Mouse (Mus musculus) right cerebral cortex, postnatal 36 days (tissue): ENCODE results near the gene Hrct1.
A peak's percentile ranks its signal among the peaks of the same experiment; 100 is the strongest.

Experiments used
- DNase-seq, 2 experiments: peaks; one replicate each; pipeline ENCODE4 v3.0.0; 2022; ENCODE audit warnings: low spot score in 2 of 2, mixed read lengths in 1 of 2

Gene Hrct1

DNA sequence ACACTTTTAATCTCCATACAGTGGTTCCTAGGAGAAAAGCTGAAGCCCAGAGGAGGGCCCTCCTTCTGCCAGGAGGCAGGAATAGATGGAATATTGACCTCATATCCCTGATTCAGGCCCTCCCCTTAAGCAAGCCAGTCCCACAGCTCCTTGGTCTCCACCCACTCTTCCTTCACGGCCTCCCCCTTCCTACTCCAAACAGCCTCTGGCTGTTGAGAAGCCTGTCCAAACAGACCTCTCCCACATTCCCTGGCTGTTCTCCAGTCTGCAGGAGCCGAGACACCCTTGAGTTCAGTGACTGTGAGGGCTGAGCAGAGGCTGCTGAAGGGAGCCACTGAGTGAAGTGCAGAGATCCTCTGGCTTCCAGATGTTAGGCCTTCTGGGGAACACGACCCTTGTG, at the start of gene Hrct1:
Gene Hrct1 (plus strand): TSS at position 194 of the 400 bp plus-strand sequence.
- peak in 1 of 2 experiments; percentile 36 for DNase-seq

GRCm38 (mm10) chr4:43678541-43678940, 48.4 kb upstream of the Hrct1 start:
- no peak for DNase-seq

DNA sequence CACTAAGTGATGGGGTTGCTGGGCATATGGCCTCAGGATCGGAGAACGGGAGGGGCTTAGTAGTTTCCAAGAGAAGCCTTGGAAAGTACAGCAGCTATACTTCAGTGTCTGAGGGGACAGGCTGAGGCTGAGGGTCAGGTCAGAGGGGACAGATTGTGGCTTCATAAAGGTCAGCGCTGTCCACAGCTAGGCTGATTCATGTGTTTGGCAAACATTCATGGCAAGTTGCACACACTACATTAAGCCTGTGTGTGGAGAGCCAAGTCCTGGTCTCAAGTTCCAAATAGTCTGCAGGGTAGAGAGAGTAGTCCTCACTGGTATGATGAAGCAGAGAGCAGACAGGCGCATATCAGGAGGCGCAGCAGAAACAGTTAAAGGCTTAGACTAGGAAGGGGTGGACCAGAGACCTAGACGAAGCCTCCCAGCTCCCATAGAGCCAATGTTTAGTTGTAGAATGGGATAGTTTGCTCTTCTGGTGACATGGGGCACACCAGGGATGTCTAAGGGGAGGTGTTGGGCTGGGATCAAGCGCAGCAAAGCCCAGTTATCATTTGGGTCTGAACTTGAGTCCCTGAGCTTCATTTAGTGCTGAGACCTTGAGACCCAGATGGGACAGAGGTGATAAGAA, 47.5 kb upstream of the Hrct1 start:
- DNase-seq = no peak

DNA sequence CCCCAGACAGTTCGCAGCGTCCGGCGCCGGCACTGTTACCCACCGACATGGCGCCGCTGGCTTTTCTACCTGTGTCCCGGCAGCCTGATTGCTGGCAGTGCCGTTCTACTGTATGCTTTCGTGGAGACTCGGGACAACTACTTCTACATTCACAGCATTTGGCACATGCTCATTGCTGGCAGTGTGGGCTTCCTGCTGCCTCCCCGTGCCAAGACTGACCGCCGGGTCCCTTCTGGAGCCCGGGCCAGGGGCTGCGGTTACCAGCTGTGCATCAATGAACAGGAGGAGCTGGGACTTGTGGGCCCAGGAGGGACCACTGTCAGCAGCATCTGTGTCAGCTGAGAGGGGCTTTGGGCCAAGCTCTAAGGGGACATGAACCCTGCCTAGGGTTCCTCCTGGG, 37.0 kb upstream of the Hrct1 start:
- no peak for DNase-seq

DNA sequence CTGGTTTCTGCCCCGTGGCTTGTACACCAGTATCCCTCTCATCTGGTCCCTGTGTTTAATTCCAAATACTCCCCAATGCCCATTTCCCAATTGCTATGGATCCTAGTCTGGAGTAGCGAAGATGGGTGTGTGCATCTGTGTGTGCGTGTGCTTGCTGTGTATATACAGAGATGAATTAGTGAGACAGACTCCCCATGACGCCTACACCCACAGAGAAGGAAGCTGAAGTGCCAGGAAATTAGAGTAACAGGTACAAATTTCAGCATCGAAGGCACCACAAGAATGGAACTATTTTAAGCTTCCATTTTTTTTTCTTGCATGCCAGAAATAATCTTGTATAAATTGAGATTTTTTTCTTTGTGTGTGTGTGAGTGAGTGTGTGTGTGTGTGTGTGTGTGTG, 36.0 kb upstream of the Hrct1 start:
- DNase-seq = no peak

GRCm38 (mm10) chr4:43693806-43694241, 33.2 kb upstream of the Hrct1 start:
- DNase-seq = no peak

- no peak for DNase-seq
Observed at GRCm38 (mm10) chr4:43694439-43695248, 32.3 kb upstream of the Hrct1 start.

DNA sequence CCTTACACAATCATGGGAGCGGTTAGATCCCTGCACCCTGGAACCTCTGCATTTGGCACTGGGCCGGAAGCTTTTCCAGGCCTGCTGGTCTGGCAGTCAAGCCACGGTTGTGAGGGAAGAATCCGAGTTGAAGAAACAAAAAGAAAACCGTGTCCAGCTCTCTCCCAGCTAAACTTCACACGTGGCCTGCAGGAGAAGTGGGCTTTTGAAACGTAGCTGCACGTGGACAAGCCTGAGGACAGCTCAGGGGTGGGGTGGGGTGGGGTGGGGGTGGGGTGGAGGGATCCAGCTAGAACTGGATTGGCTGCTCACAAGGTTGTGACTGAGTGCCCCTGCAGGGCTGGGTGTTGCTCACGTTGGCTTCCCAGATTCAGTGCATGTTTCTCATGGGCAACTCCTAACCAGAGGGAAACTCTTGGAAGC, 31.7 kb upstream of the Hrct1 start:
- no peak for DNase-seq

DNA sequence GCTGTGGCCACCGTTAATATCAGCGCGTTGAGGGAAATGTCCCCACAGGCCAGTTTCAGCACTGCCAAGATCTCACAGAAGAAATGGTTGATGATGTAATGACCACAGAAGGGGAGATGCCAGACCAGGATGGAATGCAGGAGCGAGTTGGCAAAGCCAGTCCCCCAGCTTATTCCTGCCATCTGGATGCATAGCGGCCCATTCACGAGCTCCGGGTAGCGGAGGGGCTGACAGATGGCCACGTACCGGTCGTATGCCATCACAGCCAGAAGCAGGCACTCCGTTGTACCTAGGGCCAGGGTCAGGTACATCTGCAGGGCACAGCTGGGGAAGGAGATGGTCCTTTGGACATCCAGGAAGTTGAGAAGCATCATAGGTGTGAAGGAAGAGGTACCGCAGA, 30.4 kb upstream of the Hrct1 start:
- DNase-seq = no peak

GRCm38 (mm10) chr4:43700707-43701106, 26.3 kb upstream of the Hrct1 start, which contains the start of gene Olfr70:
Olfr70 (minus strand) TSS chr4:43700807.
- no peak for DNase-seq

DNA sequence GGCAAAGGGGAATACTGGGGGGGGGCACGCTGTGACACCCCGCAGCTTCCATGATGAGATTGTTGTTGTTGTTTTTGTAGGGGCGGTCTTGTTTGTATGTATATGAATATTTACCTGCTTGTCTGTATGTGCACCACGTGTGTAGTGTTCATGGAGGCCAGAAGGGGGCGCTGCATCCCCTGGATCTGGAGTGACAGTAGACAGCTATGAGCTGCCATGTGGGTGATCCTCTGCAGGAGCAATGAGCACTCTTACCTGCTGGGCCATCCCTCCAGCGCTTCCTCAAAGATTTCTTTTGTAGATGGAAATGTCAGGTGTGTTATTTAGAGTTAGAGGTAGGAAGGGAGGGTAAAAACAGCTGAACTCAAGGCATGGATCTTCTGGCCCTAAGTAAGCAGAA, 23.5 kb upstream of the Hrct1 start:
- DNase-seq = no peak

DNA sequence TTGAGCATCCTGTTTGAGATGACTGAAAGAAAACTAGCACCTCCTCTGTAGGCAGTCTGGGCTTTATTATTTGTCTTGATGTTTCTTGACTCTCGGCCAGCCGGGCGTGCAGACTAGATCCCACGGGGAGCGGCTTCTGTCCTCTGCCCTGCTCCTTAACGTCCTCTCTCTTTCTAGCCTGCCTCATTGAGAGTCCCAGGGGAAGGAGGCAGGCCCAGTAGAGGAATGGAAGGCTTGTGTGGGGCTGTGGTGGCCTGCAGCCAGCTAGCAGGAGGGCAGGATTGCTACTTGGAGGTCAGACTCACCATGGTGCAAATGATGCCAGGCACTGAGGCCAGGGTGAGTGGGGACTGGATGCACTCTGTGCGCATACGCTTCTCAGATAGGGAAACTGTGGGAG, 23.1 kb upstream of the Hrct1 start:
- DNase-seq = no peak

GRCm38 (mm10) chr4:43705991-43706390, 21.0 kb upstream of the Hrct1 start:
- DNase-seq = no peak

- DNase-seq = no peak
Observed at GRCm38 (mm10) chr4:43709869-43710268, 17.1 kb upstream of the Hrct1 start, which contains the start of gene Olfr71. Olfr71 (minus strand) TSS chr4:43710255.

DNA sequence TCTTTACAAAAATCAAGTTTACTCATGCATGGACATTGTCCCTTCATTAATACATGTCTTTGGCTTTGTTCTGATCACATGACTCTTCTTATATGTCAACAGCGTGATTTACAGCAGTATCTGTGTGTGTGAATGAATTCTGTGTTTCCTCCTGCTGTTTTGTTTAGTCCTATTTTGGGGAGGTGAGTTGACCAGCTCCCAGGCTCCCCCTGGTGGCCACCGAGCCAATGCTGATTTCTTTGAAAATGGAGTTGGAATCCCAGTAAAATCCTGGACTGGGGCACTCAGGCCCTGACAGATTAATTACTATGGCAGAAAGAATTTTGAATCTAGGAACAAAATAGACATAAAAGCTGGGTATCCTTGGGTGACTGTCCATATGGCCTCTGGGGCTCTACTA, 15.2 kb upstream of the Hrct1 start:
- DNase-seq = peak; percentile 62 to 66

- no peak for DNase-seq
Observed at GRCm38 (mm10) chr4:43713652-43714219, 13.3 kb upstream of the Hrct1 start.

- DNase-seq = no peak
Observed at GRCm38 (mm10) chr4:43720491-43721228, 6.3 kb upstream of the Hrct1 start.

DNA sequence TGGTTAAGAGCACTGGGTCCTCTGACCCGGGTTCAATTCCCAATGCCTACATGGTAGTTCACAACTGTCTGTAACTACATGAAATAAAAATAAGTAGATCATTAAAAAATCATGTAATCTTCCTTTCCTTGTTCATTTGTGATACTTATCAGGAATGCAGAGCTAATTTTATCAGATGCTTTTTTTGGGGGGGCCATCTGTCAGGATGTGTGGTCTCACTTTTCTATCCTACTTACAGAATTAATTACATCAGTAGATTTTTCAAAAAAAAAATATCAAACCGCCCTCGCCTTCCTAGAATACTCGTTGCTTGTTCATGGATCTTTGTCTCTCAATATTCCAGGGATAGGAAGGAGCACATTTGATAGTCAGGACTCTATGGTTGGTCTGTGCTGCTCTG, 4.8 kb upstream of the Hrct1 start:
- no peak for DNase-seq

- no peak for DNase-seq
Observed at GRCm38 (mm10) chr4:43724764-43725163, 2.2 kb upstream of the Hrct1 start.

DNA sequence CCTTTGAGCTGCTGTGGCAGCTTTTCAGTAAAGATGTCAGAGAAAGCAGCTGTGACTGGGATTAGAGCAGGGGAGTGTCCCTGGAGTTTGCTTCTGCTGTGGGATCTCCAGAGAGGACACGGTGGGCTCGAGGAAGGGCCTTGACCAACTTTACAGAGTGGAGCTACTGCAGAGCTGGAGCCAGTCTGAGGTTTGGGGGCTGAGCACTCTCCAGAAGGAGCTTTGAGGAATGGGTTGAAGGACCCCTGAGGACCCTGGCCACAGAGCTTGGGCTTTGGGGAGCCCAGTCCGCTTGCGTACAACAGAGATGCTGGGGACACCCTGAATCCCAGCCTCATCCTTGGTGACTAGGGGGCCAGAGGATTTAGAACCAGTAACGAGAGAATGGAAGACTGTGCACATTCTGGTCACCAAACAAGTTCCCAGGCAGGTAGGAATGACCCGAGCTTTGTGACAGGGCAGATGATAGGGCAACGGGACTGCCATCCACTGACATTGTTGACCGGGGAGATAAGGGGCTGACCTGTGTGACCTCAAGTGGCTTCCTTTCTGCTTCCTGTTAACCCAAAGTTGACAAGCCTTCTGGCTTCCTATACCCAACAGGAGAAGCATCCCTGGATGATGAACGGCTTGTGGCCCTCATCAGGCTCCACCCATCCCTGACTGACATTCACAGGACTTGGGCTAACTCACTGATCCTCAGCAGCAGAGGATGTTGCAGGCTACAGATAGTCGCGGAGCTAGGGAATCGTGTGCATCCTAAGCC, 577 bp upstream of the Hrct1 start:
- no peak for DNase-seq
